Mouse (Mus musculus) lung, embryonic 15.5 days (tissue): ENCODE measurements at regions not wholly inside any gene's neighbourhood (a gene's known extent, or its start where the extent isn't known, plus 50 kb on each side); places are given as distances from the start of the nearest gene placed in this dataset.

Experiments
- ATAC-seq: fragments of 200-750 bp; cut with Nextera tagmentation; 2 replicates; pipeline ENCODE4 v1.8.0; 2017; ENCODE audit warnings: moderate number of reproducible peaks, borderline replicate concordance; ENCODE audit not compliant: low FRiP score, low TSS enrichment; ENCODE audit errors: extremely low read depth
- H3K27ac ChIP-seq: fragments of 300-500 bp; sonication (generic); 2 replicates; pipeline ENCODE4 v1.5.1; 2015; ENCODE audit warnings: moderate library complexity, mild to moderate bottlenecking, inconsistent platforms
- H3K27me3 ChIP-seq: fragments of 300-500 bp; sonication (generic); 2 replicates; pipeline ENCODE4 v1.6.1; 2015; ENCODE audit warnings: inconsistent platforms
- H3K36me3 ChIP-seq: fragments of 300-500 bp; sonication (generic); 2 replicates; pipeline ENCODE4 v1.6.1; 2015; ENCODE audit warnings: inconsistent platforms
- H3K4me1 ChIP-seq: fragments of 300-500 bp; sonication (generic); 2 replicates; pipeline ENCODE4 v1.6.1; 2015; ENCODE audit warnings: inconsistent platforms
- H3K4me2 ChIP-seq: fragments of 300-500 bp; sonication (generic); 2 replicates; pipeline ENCODE4 v1.6.1; 2015; ENCODE audit warnings: inconsistent platforms, mild to moderate bottlenecking, moderate library complexity
- H3K4me3 ChIP-seq: fragments of 300-500 bp; sonication (generic); 2 replicates; pipeline ENCODE4 v1.5.1; 2015; ENCODE audit warnings: mild to moderate bottlenecking, inconsistent platforms
- H3K9ac ChIP-seq: fragments of 300-500 bp; sonication (generic); 2 replicates; pipeline ENCODE4 v1.6.1; 2015; ENCODE audit warnings: inconsistent platforms
- H3K9me3 ChIP-seq: fragments of 300-500 bp; sonication (generic); 2 replicates; pipeline ENCODE4 v1.6.1; 2016; ENCODE audit warnings: inconsistent platforms
- WGBS: fragments of 180-500 bp; shearing (Covaris S2); methylation state at CpG from one replicate; pipeline ENCODE4 v1.1.7; 2015; 5-methylcytosine and 5-hydroxymethylcytosine counted together

DNA sequence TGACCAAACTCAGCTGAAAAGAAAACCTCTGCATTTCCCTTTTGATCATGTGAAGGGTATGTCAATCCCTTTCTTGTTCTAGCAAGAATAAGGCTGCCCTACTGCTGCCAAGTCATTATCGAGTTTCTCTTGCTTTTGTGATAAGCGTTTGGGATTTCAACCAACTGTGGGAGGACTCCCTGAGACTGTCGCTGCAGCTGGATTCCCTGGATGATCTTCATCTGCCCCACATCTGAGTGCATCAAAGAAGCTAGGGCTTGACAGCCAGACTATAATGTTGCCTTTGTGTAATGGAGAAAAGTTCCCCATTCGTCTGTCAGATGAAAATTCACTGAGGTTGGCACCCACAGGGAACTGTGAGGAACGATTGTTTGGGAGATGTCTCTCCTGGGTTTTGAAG lies 147.4 kb upstream of the Ptprk start:
- 44% methylated on average over 5 of the region's 5 CpGs for WGBS
- no peak overlapping the region for H3K9ac ChIP-seq
- no peaks in the 10 kb centered on the region for H3K9me3 ChIP-seq
- H3K4me2 ChIP-seq, result no peak overlapping the region
- no peaks in the 10 kb centered on the region for H3K36me3 ChIP-seq
- H3K4me3 ChIP-seq, result no peak overlapping the region
- no peaks in the 10 kb centered on the region for H3K4me1 ChIP-seq
- H3K27ac ChIP-seq, result no peak overlapping the region
- no peaks in the 10 kb centered on the region for H3K27me3 ChIP-seq
- ATAC-seq, result no peak; the same call in 1 of the 2 replicates

DNA sequence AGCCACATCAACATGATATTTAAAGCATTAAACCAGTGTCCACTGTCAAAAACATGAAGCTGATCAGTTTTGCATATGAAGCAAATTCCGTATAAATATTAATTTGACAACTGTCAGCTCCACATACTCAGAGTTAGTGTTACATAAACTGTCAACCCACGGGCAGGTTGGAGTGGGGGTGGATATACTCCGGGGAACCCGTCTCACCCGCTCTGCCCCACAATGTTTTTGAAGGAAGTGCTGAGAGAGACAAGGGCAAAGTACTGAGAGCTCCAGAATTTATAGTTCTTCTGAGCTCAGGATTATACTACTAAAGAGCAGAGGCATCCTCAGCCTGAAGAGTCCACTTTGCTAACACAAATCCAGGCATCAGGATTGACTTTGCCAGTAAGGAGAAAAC lies 132.5 kb upstream of the Ptprk start:
- no peak overlapping the region for H3K9ac ChIP-seq
- H3K36me3 ChIP-seq, result no peaks in the 10 kb centered on the region
- no peak overlapping the region for H3K27ac ChIP-seq
- peaks cover 4% of the 10 kb centered on the region; the same call in 1 of the 2 replicates for H3K4me1 ChIP-seq
- no peaks in the 10 kb centered on the region for H3K27me3 ChIP-seq
- H3K4me2 ChIP-seq, result no peak overlapping the region
- H3K9me3 ChIP-seq, result no peaks in the 10 kb centered on the region
- H3K4me3 ChIP-seq, result no peak overlapping the region
- no peak for ATAC-seq
- 42% methylated on average over 5 of the region's 5 CpGs for WGBS

DNA sequence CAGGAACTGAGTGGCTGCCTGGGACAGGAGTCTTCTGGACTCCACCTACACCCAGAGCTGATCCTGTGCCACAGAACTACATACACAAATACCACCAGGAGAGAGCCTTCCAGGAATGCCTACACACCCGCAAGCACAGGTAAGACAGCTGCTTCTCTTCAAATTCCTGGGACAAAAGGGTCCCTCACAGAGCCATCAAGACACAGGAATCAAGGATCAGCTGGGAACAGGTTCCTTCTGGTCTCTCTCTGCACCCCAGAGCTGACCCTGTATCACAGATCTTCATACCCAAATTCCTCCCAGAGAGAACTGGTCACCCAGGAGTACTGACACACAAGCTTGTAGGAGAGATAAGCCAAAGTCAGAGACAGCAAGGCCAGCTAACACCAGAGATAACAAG lies 125.5 kb upstream of the Ptprk start:
- H3K9me3 ChIP-seq, result no peaks in the 10 kb centered on the region
- no peak overlapping the region for H3K9ac ChIP-seq
- 65% methylated on average over 1 of the region's 1 CpGs for WGBS
- no peak for ATAC-seq
- no peak overlapping the region for H3K27ac ChIP-seq
- H3K36me3 ChIP-seq, result no peaks in the 10 kb centered on the region
- H3K4me1 ChIP-seq, result no peaks in the 10 kb centered on the region
- no peak overlapping the region for H3K4me3 ChIP-seq
- H3K4me2 ChIP-seq, result no peak overlapping the region
- no peaks in the 10 kb centered on the region for H3K27me3 ChIP-seq

DNA sequence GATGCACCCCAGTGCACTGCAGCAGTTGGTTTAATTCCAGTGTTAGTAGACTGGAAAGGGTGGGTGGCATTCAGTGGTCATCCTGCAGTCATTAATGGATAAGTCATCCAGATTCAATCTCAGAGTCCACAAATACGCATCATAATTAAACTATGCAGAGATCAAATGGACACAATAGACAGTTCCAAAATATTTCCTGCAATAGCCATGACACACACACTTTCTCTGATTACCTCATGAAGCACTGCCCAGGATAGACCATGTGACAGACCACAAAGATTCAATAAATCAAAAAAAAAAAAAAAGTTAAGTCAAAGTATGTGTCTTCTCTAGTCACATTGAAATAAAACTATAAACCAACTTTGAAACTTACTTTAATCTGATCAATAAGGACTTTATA lies 106.4 kb upstream of the Ptprk start:
- Histone ChIP-seq H3K9ac (no peak overlapping the region), H3K4me3 (no peak overlapping the region), H3K27me3 (no peaks in the 10 kb centered on the region), H3K27ac (no peak overlapping the region), H3K9me3 (no peaks in the 10 kb centered on the region), H3K4me2 (no peak overlapping the region), H3K4me1 (no peaks in the 10 kb centered on the region), H3K36me3 (no peaks in the 10 kb centered on the region)
- 91% methylated on average over 1 of the region's 1 CpGs for WGBS
- no peak for ATAC-seq

DNA sequence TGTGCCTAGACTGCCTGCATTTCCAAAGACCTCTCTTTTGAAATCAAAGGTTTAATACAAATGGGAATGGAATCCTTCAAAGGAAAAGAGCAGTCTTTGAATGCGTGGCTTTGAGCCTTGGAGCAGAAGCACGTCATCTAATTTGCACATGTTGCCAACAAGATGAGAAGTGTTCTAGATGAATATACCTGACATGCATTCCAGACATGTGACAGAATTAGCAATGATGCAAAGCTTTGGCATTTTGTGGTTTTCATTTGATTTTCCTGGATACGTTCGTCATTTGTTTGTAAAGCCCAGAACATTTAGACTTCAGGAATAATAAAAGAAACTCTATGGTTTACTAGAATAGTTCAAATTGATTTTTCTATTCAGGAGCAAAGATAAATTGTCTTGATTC lies 90.6 kb upstream of the Ptprk start:
- no peak overlapping the region for H3K27ac ChIP-seq
- H3K9ac ChIP-seq, result no peak overlapping the region
- ATAC-seq, result no peak
- H3K9me3 ChIP-seq, result no peaks in the 10 kb centered on the region
- H3K4me3 ChIP-seq, result no peak overlapping the region
- WGBS, result 86% methylated on average over 4 of the region's 4 CpGs
- H3K27me3 ChIP-seq, result no peaks in the 10 kb centered on the region
- H3K4me2 ChIP-seq, result no peak overlapping the region
- H3K36me3 ChIP-seq, result no peaks in the 10 kb centered on the region
- H3K4me1 ChIP-seq, result 0 out of 2 replicates have a peak, but pooled peaks cover 5% of the 10 kb centered on the region

DNA sequence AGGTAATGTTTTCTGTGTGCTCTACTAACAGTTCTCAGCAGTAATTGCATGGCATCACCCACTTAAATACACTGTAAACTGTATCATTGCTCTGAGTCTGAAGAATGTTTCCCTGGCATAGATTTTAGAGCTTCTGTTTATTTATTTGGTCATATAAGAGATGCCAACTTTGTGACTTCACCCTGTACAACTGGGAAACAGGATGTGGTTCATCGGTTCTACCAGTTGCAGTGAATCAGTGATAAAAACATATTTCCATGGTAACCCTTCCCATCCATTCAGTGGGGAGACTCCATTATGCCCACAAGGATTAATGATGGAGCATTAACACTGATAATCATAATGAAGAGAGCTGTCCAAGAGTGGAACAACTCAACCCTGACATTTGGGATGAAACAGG lies 89.6 kb upstream of the Ptprk start:
- Histone ChIP-seq H3K4me3 (no peak overlapping the region), H3K4me1 (0 out of 2 replicates have a peak, but pooled peaks cover 5% of the 10 kb centered on the region), H3K27me3 (no peaks in the 10 kb centered on the region), H3K9ac (no peak overlapping the region), H3K36me3 (no peaks in the 10 kb centered on the region), H3K4me2 (no peak overlapping the region), H3K9me3 (no peaks in the 10 kb centered on the region), H3K27ac (no peak overlapping the region)
- 60% methylated on average over 1 of the region's 1 CpGs for WGBS
- ATAC-seq, result no peak

DNA sequence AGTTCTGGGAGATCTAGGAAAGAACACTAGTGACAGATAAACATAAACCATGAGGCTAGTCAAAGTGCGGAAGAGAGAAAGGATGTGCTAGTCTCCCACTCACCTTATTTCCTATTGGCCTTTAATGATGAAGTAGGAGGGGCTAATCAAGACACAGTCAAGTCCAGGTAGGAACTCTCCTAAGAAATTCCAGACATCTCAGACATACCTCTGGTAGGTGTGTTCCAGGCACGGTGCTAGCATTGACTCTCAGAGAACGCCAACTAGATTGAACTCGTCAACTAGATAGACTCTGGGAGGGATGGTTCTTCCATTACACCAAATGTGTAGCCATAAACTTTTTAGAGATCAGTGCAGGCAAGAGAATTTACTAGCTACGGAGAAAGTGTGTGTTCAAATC lies 87.6 kb upstream of the Ptprk start:
- ATAC-seq, result no peak
- WGBS, result 82% methylated on average over 5 of the region's 5 CpGs

DNA sequence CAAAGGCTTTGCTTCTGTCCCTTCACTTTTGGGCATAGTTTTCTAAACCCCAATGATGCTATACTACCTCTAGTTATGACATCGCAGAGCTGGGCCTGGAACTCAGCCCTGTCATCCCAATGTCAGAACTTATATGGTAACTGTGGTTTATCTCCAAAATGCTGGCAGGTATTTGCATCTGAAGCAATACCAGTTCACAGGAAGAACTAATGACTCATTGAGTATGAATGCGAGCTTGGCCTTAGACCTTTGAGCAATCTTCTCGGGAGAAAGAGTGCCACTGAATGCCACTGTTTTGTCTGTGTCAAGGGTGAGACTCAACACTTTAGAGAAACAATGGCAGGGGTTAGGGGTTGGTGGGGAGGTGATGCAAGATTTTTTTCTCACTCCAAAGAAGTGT lies 86.6 kb upstream of the Ptprk start:
- Histone ChIP-seq H3K9ac (no peak overlapping the region), H3K4me2 (no peak overlapping the region), H3K27ac (no peak overlapping the region), H3K4me3 (no peak overlapping the region), H3K27me3 (no peaks in the 10 kb centered on the region), H3K4me1 (no peaks in the 10 kb centered on the region), H3K36me3 (no peaks in the 10 kb centered on the region), H3K9me3 (no peaks in the 10 kb centered on the region)
- ATAC-seq, result no peak
- 56% methylated on average over 3 of the region's 3 CpGs for WGBS

More for the DNA sequence above, 87.6 kb upstream of the Ptprk start:
- Histone ChIP-seq H3K4me3 (no peak overlapping the region), H3K27ac (no peak overlapping the region), H3K4me1 (no peaks in the 10 kb centered on the region), H3K4me2 (no peak overlapping the region), H3K36me3 (no peaks in the 10 kb centered on the region), H3K27me3 (no peaks in the 10 kb centered on the region), H3K9me3 (no peaks in the 10 kb centered on the region), H3K9ac (no peak overlapping the region)

DNA sequence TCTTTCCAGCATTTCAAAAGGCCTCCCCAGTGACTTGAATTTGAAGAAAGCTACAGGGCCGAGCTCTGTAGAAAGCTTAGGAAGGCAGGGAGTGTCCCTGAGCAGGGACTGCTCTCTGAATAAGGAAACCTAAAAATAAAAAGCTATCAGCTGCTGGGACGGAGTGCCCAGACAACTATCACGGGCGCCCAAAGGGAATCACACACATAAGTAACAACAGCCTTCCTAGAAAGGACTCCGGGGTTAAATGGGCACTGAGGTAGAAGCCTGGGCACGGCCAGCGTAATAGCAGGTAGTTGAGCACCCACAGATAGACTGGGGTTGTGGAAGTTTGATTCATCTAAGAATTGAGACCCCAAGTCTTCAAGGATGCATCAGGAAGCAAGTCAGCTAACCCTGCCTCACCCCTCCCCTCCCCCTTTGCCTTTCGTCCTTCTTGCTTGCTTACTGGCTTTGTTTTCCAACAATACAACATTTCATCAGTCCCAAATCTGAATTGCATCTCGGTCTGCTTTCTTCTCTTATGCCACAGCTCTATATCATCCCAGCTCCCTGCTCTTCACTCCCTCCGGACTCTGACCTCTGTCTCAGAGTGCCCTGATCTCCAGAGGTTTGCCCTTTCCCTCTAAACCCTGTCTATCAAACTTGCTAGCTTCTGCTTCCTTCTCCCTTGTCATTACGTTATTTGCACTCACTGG lies 84.1 kb upstream of the Ptprk start:
- no peak overlapping the region for H3K4me3 ChIP-seq
- H3K9me3 ChIP-seq, result no peaks in the 10 kb centered on the region
- WGBS, result 76% methylated on average over 11 of the region's 11 CpGs
- H3K27ac ChIP-seq, result no peak overlapping the region
- no peak overlapping the region for H3K4me2 ChIP-seq
- H3K27me3 ChIP-seq, result no peaks in the 10 kb centered on the region
- H3K9ac ChIP-seq, result no peak overlapping the region
- ATAC-seq, result no peak
- H3K4me1 ChIP-seq, result no peaks in the 10 kb centered on the region
- no peaks in the 10 kb centered on the region for H3K36me3 ChIP-seq

DNA sequence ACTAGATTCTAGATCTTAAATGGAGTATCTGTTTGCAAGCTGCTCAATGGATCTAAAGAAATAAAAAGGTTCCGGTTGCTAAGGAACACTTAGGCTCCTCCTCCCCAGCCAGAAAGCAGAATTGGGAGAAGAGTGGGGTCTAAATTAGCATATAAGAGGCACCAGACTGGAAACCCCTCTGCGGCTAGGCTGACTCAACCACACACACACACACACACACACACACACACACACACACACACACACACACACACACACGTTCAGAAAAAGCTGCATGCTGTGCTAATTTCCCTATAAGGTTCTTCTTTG lies 83.6 kb upstream of the Ptprk start:
- Histone ChIP-seq H3K9me3 (no peaks in the 10 kb centered on the region), H3K9ac (no peak overlapping the region), H3K27me3 (no peaks in the 10 kb centered on the region), H3K27ac (no peak overlapping the region), H3K4me3 (no peak overlapping the region), H3K36me3 (no peaks in the 10 kb centered on the region), H3K4me2 (no peak overlapping the region), H3K4me1 (no peaks in the 10 kb centered on the region)
- WGBS, result 40% methylated on average over 3 of the region's 3 CpGs
- ATAC-seq, result no peak

DNA sequence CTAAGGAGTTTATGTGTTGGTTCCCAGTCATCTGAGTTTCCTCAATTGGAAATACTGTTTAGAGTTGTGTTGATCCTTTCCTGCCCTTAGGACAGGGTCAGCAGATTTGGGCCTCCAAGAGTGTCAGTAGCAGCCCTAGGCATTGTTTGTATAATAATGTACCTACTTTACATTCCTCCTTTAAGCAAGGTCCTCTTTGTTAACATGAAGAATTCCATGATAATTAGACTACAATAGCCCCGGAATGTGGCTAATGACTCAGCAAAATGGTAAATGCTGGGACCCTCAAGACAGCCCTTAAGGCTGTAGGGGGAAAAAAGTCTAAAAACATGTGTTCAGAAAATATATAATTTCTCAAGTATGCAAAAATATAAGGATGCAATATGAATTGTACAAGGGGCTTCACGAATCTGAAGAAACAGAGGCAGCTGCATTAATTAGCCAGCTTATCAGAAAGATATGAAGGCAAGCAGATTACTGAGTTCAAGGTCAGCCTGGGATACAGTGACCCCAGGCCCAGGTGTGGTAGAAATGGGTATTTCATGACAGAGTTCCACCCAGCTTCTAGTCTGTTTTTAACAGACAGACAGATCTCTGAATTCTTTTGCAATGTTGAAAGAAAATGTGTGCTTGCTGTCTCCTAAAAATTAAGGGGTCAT lies 80.1 kb upstream of the Ptprk start:
- Histone ChIP-seq H3K9ac (no peak overlapping the region), H3K36me3 (no peaks in the 10 kb centered on the region), H3K4me1 (no peaks in the 10 kb centered on the region), H3K4me2 (no peak overlapping the region), H3K9me3 (no peaks in the 10 kb centered on the region), H3K27ac (no peak overlapping the region), H3K4me3 (no peak overlapping the region), H3K27me3 (no peaks in the 10 kb centered on the region)
- ATAC-seq, result no peak
- WGBS, result 82% methylated on average over 2 of the region's 2 CpGs

DNA sequence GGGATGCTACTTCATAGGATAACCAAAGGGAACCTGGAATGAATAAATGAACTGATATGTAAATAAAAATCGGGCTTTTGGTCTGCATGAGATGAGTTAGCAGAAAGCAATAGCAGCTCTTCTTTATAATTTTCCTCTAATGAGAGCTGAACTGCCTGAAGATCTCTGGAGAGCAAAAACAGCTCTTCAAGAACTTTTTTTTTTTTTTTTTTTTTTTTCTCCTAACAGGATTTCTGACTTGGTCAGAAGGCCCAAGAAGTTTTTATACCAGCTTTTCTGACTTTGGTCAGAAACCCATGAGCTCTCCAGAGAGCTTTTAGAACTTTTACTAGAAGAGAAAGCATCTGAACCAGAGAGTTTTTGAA lies 79.6 kb upstream of the Ptprk start:
- 53% methylated on average over 1 of the region's 1 CpGs for WGBS
- Histone ChIP-seq H3K4me3 (no peak overlapping the region), H3K36me3 (no peaks in the 10 kb centered on the region), H3K4me2 (no peak overlapping the region), H3K4me1 (no peaks in the 10 kb centered on the region), H3K27ac (no peak overlapping the region), H3K9ac (no peak overlapping the region), H3K9me3 (no peaks in the 10 kb centered on the region), H3K27me3 (no peaks in the 10 kb centered on the region)
- no peak for ATAC-seq

DNA sequence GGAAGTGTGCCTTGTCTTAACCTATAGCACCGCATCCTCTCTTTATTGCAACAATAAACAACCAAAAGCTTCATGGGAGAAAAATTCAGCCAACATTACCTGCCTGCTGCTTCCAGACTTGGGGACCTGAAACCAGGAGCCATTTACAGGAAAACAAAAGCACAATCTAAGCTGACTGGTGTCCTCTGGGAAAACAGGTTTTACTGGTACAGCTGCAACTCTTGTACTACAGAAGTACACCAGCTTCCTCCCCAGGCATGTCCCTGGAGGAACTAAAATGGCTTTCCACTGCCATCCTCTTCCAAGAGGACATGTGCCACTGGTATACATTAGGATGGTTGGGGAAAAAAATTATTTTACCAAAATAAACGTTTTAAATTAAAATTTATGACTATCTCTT lies 63.9 kb upstream of the Ptprk start:
- Histone ChIP-seq H3K27ac (no peak overlapping the region), H3K4me1 (no peaks in the 10 kb centered on the region), H3K4me3 (no peak overlapping the region), H3K9me3 (no peaks in the 10 kb centered on the region), H3K27me3 (no peaks in the 10 kb centered on the region), H3K4me2 (no peak overlapping the region), H3K36me3 (no peaks in the 10 kb centered on the region), H3K9ac (no peak overlapping the region)
- no peak for ATAC-seq
- WGBS, result 57% methylated on average over 2 of the region's 2 CpGs
